Comparison of ENCODE assay signal across 34 mouse cellular contexts in genomic region chr10:18827936-18828335, GRCm38 (mm10). TPM values are rescaled to one million over a fixed set of nuclear protein-coding genes. Genes with fewer than 3 reads are reported as not detected.
DNase-seq lines count a peak whose midpoint lies in the region.
"Had no signal": no experiment of that assay in that cellular context is flagged by ENCODE, and none has a peak within 500 bp of the region (broad histone marks: within the 10 kb centered on the region; RNA-seq: fewer than 3 reads in every experiment).

No protein-coding gene starts in this region.

- peak; percentile 25 for DNase-seq in cerebellum, adult 9-10 months
- DNase-seq in cerebellum, adult 11 months, result no peak
- peak; percentile 27 for DNase-seq in ZHBTc4 (ENCODE audit: low read depth, low spot score)
- peak; percentile 67 for DNase-seq in thymus, postnatal 0 days (ENCODE audit: low spot score)
- DNase-seq in thymus, postnatal 4 days, result peak; percentile 57
- DNase-seq in adrenal gland, postnatal 4 days (ENCODE audit: low spot score in 2 of 2), result no peak
- DNase-seq in embryo, embryonic 10.5 days (ENCODE audit: low spot score), result no peak
- DNase-seq: adrenal gland, adult 2 months; adrenal gland, postnatal 36 days; cerebellum, adult 9-11 months; forebrain, postnatal 0 days; gastrocnemius, postnatal 14 days; heart, postnatal 14 days; kidney, adult 2 months; kidney, postnatal 4 days; layer of hippocampus, postnatal 36 days; liver; lung, embryonic 14.5 days; right cerebral cortex, adult 18-20 months; spleen, adult 18-20 months had no signal

RNA-seq across cellular contexts. Expression of gene Perp, which starts 16.9 kb away (rescaled TPM):
- 102 and 104 TPM in 2 replicates for polyA plus RNA-seq in thymus, postnatal 0 days (2015; fragmentation: Nextera tagmentation; extraction: Ambion mirVana)
- 1 to 10 TPM; 5.7 to 7.1 TPM for total RNA-seq in adrenal gland, postnatal 4 days (2021)

RNA-seq across cellular contexts. Expression of gene Gm4922, which starts 41.3 kb away (rescaled TPM):
- not detected in 2 replicates for polyA plus RNA-seq in thymus, postnatal 0 days (2015; fragmentation: Nextera tagmentation; extraction: Ambion mirVana)
- not detected for total RNA-seq in adrenal gland, postnatal 4 days (2021)
- total RNA-seq: adrenal gland, adult 2 months; adrenal gland, postnatal 36 days; forebrain, postnatal 0 days; gastrocnemius, postnatal 14 days; granulocyte monocyte progenitor cell, adult 5-6 weeks; heart, postnatal 14 days; layer of hippocampus, postnatal 36 days; left cerebral cortex, postnatal 10 days; megakaryocyte progenitor cell, adult 5-6 weeks had no signal
- polyA plus RNA-seq: activated CD4-positive, CD25-positive, alpha-beta regulatory T cell, adult 4 months; adrenal gland, adult 2 months; CD4-positive, CD25-positive, alpha-beta regulatory T cell, adult 4 months; cortical plate, adult 2 months; embryonic facial prominence, embryonic 10.5 days; embryonic facial prominence, embryonic 15.5 days; heart, embryonic 14.5 days; hindbrain, embryonic 10.5 days; kidney, adult 2 months; kidney, postnatal 0 days; limb, embryonic 11.5 days; liver, embryonic 14.5 days; lung, embryonic 14.5 days; midbrain, embryonic 10.5 days had no signal

Comparison
In these comparisons a context has a peak if more than half of its experiments do, and no peak if none do; other contexts are left out.
1. DNase-seq: peak in cerebellum, adult 9-10 months (single experiment), ZHBTc4 (single experiment), thymus, postnatal 0 days (single experiment) and thymus, postnatal 4 days (single experiment); none in cerebellum, adult 11 months (single experiment), adrenal gland, postnatal 4 days (0 of 2) and embryo, embryonic 10.5 days (single experiment).